Mouse (Mus musculus) gastrocnemius, postnatal 25 days (tissue): ENCODE data around the gene Naa80. TPM values are rescaled to one million over a fixed set of nuclear protein-coding genes. Genes with fewer than 3 reads are reported as not detected.
"Not testable (repeated sequence)": the region's sequence is repeated elsewhere in the genome, so short reads cannot be mapped to it uniquely, and the experiment has no call there.

Source experiments
- DNase-seq: peaks from one replicate; pipeline ENCODE4 v3.0.0; 2022
- total RNA-seq, 2 experiments: library from RNA; stranded (reverse); gene quantifications; 1 replicate in 1 of 2; 2 replicates in 1 of 2; pipeline ENCODE4 v1.2.3; 2021

The Naa80 gene
- total RNA-seq, 2 experiments from 2014 or later: 10.4 to 13.4 TPM

DNA sequence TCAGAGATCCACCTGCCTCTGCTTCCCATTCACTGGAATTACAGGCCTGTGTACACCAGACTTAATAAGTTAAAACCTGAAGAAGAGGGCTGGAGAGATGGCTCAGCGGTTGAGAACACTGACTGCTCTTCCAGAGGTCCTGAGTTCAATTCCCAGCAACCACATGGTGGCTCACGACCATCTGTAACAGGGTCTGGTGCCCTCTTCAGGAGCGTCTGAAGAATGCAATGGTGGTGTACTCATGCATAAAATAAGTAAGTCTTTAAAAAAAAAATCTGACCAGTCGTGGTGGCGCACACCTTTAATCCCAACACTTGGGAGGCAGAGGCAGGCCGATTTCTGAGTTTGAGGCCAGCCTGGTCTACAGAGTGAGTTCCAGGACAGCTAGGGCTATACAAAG lies 4.9 kb upstream of the Naa80 start:
- DNase-seq: not testable (repeated sequence)

DNA sequence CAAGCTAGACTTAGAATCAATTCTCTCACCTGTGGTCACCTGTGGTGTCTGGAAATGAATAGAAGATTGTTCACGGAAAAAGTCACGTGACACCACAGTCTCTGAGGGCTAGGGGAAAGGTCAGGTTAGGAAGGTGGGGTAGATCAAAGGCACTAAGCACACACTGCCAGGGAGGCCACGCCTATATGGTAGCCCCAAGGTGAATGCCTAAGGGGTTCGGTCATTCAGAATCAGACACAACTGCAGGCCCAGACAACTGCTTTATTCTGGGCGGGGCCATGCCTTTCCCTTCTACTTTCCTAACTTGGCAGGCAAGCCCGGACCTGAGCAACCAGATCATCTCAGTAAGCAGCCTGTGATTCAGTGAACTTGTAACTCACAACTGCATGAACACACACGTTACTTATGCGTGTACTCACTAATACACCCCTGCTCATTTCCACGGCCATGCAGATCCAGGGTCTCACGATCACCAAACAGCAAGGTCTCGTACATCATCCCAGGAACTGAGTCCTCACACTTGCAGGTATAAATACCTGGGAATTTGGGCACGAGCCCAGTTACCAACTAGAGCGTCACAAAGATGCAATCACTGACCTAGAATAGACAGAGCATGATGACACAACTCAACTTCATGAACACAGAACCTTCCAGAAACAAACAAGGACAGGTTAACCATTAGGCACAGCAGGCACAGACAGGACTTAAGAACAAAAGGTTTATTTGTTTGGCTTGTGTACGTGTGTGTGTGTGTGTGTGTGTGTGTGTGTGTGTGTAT lies 2.9 kb upstream of the Naa80 start:
- DNase-seq: no peak

DNA sequence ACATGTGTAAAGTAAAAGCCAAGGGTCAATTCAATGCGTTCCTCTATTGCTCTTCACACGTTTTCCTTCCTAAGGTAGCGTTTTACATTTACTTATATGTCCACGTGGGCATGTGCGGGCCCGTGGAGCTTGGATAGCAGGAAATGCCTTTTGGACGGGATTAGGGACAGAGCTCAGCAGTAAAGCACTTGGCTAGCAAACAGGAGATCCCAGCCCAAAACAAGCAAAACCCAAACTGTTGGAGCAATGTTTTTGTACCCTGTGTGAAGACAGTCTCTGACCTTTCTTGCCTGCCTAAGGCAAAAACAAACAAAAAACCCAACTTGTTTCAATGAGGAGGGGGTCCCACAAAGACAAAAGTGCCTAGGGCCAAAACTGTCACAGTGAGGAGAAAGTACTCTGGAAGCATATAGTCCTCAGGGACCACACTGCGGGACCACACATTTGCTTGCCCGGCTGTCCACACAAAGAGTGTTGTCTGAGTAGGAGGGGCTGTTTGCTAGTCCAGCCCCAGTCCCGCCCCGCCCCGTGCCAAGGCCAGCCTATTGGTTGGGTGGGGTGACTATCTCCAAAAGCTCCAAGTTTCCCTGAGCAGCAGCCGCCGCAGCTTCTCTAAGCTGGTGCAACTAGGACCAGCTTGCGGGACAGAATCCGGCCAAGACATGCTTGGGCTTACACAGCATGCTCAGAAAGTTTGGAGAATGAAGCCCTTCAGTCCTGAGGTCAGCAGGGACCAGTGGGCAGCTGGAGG lies 2.2 kb upstream of the Naa80 start, which contains the start of gene Hyal1:
TSS of gene Hyal1 (plus strand) at position 571 of the 751 bp plus-strand sequence.
- DNase-seq: peak; percentile 87

DNA sequence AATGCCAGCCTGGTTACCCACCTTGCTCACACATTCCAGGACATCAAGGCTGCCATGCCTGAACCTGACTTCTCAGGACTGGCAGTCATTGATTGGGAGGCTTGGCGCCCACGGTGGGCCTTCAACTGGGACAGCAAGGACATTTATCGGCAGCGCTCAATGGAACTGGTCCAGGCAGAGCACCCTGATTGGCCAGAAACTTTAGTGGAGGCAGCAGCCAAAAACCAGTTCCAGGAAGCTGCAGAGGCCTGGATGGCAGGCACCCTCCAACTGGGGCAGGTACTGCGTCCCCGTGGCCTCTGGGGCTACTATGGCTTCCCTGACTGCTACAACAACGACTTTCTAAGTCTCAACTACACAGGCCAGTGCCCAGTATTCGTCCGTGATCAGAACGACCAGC lies 816 bp upstream of the Naa80 start:
- DNase-seq: no peak

DNA sequence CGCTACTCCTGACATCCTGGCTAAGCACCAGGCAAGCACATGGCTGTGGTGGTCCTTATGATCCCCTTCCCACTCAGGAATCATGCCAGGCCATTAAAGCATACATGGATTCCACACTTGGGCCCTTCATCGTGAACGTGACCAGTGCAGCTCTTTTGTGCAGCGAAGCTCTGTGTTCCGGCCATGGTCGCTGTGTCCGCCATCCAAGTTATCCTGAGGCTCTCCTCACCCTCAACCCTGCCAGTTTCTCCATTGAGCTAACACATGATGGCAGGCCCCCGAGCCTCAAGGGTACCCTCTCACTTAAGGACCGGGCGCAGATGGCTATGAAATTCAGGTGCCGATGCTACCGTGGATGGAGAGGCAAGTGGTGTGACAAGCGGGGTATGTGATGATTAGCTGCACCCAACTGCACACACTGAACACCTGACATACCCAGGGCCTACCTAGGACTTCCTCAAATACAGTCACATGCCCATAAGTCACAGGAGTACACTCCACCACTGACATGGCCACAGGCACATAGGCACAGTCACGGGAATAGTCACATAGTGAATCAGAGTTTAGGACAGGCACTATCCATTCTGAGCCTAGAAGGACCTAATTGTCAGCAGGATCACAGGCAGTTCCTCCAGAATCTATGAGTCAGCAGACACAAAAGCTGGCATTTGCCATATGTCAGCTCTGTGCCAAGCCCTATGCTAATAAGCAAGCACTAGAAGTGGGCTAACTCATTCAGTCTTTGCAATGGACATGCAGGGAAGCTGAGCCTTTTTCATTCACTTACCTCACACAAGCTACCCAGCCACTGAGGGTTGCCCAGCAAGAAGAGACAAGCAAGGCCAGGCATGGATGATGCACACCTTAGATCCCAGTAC lies 575 bp downstream of the Naa80 start:
- DNase-seq: no peak

DNA sequence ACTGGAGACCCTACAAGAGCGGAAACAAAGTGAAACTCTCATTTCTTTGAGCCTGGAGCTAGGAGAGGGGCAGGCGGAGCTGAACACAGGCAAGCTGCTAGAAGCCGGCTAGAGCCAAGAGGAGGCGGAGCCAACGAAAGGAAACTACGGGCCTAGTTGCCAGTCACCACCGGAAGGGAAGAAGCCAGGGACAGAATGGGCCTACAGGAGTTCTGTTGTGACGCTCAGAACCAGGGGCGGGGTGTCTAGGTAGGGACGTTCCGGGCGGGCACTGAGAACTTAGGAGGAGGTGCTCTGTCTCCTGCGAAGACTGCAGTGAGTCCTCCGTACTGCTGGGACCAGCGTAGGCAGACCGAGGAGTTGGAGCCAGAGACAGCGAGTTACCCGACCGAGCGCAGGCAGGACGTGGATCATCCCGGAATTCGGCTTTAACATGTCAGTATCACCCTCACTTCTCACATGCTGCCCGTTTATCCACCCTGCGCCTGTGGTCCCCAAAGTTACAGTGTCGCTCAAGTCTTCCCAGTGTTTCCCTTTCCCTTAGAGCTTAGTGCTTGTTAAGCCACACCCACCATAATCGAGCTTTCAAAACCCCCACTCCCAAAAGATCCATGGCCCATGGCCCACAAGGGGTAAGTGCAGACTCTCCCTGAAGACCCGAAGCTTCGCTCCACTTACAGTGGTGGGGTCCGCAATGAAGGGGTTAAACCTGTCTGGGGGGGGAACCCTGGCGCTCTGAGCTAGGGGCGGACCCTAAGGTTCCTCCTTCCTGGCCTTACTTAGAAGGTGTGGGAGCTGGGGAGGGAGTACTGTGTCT lies 2.0 kb downstream of the Naa80 start, which contains the start of gene Hyal3:
TSS of gene Hyal3 (plus strand) at position 318 of the 817 bp plus-strand sequence.
- peak; percentile 90 for DNase-seq

DNA sequence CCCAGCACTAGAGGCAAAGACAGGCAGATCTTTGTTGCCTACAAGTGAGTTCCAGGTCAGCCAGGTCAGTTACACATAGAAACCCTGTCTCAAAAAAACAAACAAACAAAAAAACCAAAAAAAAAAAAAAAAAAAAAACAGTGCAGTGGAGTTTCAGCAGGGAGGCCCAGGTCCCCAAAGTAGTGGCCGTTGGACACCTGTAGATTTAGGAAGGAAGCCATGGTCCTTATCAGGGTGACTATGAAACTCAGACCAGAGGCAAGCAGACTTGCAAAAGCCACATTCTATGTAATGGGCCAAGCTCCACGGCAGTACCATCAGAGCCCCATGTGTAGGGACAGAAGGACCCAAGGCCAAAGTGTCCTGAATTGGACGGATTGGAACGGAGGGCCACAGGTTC lies 2.9 kb downstream of the Naa80 start:
- no peak for DNase-seq

DNA sequence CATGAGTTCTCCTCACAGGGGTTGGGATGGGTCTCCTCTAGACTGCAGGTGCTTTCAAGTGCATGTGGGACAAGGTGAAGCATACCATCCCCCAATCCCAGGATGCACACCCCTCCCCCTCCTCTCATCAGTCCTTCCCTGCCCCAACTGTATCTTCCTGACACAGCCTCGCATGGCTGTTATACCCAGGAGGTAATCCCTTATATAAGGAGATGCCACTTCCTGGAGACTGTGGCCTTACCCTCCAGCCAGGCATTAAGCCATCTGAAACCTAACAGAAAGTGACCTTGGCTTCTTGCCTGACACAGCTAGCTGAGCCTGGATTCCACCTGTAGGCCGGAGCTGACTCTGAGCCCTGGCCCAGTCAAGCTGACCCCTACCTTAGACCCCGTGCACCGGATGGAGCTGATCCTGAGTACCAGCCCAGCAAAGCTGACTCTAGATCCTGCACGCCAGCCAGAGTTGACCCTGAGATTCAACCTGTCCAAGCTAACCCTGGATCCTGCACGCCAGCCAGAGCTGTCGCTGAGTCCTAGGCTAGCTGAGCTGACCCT lies 3.9 kb downstream of the Naa80 start:
- DNase-seq: no peak

DNA sequence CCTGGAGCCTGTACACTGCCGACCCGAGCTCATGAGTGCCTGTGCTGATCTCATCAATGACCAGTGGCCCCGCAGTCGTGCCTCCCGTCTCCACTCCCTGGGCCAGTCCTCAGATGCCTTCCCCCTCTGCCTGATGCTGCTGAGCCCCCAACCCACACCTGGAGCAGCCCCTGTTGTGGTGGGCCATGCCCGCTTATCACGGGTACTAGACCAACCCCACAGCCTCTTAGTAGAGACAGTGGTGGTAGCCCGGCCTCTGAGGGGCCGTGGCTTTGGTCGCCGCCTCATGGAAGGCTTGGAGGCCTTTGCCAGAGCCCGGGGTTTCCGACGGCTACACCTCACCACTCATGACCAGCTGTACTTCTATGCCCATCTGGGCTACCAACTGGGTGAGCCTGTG lies 4.5 kb downstream of the Naa80 start:
- no peak for DNase-seq

DNA sequence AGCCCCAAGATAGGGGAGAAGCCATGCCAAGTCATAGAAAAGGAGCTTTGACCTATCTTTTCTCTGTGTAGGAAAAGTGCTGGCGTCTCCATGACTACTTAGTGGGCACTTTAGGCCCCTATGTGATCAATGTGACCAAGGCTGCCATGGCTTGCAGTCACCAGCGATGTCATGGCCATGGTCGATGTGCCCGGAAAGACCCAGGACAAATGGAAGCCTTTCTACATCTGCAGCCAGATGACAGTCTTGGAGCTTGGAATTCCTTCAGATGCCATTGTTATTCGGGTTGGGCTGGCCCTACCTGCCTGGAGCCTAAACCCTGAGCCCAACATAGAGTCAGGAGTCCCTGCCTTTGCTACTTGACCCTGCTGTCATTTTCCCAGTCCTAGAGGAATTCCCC lies 7.8 kb downstream of the Naa80 start:
- DNase-seq: no peak

DNA sequence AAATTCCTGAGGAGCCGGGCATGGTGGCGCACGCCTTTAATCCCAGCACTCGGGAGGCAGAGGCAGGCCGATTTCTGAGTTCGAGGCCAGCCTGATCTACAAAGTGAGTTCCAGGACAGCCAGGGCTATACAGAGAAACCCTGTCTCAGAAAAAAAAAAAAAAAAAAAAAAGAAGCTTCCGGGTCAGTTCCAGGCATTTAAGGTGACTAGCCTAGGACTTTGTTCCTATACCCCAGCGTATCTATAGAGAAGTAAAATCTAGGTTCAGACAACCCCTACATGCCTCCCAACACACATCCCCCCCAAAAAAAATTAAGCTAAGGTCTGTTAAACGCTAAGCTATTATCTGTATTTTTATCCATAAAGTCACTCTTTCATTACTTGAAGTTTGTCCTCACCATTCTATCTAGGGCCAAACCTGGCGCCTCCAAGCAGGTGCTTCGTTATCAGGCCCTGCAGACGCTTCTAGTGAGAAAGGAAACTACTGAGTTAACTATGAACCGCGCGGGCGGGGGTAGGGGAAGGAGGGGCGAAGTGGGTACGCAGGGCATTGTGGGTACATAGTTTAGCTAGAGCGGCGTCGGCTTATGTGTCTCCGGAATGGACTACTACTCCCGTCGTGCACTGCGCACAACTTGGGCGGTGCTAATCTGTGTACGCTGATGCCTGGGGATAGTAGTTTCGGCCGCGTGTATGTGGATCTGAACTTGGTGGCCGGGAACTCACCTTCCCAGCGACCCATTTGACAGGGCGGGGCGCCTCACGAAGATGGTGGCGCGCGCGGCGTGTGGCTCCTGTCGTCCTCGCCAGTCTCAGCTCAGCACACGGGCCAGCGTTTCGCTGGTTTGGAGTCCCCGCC lies 8.5 kb downstream of the Naa80 start, which contains the start of gene Ifrd2:
TSS of gene Ifrd2 (plus strand) at position 669 of the 859 bp plus-strand sequence.
- peak; percentile 98 for DNase-seq

DNA sequence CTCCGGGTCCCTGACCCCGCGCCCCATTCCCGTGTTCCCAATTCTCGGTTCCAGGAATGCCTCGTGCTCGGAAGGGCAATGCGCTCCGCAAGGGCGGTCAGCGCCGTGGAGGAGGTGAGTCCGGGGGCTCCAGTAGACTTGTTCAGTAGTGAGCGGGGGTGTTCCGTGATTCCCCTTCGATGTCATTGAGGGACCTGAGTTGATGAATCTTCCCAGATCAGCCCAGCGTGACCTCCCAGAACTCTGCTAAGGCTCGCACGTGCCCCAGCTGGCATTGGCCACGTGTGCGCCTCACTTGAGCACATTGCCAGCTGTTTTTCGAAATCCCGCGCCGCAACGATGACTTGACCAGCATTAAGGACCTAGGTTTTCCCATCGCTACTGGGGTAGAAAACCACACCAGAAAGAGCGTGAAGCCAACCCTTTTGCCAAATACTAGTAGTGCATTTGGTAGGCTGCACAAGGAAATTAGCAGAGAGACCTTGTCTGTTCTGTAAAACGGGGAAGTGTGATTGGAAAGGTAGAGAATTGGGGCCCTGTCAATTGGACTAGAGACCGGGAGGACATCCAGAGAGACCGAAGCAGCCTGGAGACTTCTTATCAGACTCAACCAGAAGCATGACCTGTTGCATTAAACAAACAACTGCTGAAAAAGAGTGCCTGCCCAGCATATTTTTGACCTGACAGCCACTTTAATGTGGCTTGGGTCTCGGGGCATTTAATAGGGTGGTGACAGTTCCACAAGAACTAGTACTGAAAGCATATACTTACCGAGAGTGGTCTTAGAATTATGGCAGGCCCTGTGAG lies 9.3 kb downstream of the Naa80 start:
- peak; percentile 58 for DNase-seq

DNA sequence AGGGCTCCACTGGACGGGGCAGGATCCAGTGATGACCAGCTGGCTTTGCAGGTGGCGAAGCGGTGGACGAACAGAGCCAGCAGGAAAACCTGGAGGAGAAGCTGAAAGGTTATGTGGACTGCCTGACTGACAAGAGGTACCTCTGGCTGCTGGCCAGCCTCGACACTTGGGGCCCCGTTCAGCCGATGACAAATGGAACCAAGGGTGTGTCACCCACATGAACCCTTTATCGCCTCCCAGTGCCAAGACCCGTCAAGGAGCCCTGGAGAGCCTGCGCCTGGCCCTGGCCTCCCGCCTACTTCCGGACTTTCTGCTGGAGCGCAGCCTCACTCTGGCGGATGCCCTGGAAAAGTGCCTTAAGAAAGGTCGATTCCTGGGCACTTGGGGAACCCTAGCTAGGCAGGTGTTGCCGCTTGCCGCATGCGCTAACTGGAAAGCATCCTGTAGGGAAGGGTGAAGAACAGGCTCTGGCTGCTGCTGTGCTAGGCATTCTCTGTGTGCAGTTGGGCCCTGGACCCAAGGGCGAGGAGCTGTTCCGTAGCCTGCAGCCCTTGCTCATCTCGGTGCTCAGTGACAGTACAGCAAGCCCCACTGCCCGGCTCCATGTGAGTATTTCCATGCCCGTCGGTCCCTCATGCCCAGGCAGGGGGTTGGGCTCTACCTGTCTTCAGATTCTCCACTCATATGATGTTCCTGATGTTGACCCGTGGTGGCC lies 11.5 kb downstream of the Naa80 start:
- peak; percentile 81 for DNase-seq

DNA sequence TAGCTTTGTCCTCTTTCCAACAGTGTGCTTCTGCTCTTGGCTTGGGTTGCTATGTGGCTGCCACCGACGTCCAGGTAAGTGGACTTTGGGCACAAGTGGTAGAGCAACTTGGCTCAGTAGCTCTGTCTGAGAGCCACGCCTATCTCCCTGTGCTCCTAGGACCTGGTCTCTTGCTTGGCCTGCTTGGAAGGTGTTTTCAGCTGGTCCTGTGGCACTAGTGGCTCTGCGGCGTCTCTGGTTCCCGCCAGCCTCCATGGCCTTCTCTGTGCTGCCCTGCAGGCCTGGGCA lies 12.0 kb downstream of the Naa80 start:
- DNase-seq: no peak

DNA sequence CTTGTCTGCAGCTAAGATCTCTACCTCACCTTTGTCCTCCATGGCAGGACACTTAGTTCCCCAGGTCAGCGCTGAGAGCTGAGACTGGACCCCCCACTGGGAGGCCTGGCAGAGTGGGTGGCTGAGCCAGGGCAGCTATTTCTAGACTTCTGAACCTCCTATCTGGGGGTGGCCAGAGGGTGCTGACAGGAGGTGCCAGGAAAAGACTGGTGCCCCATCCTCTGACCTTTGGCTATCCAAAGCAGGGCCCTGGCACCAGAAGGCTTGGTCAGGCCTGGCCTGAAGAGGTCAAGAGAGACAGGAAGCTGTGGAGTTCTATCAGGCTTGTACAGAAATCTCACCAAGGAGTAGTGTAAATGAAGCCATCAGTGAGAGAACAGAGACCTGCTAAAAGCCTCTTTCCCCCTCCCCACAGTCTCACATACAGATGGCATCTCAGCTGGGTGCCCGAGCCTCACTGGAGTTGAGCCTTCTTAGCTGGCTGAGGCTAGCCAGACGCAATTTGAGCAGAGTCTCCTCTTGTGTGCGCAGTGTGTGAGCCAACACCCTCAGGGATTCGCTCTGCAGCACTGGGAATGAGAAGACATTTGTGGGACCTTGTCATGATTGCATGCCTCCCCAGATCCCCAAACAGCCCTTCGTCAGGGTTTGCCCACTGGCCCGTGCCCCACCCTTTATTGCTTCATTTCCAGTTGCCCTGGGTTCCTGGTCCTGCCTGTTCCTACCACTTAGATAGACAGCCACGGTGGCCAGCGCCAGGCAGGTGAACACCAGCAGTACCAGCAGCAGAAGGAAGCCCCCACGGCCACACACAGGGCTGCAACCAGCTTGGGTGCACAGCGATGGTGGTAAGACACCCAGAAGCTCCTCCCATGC lies 14.7 kb downstream of the Naa80 start:
- DNase-seq: peak; percentile 88

DNA sequence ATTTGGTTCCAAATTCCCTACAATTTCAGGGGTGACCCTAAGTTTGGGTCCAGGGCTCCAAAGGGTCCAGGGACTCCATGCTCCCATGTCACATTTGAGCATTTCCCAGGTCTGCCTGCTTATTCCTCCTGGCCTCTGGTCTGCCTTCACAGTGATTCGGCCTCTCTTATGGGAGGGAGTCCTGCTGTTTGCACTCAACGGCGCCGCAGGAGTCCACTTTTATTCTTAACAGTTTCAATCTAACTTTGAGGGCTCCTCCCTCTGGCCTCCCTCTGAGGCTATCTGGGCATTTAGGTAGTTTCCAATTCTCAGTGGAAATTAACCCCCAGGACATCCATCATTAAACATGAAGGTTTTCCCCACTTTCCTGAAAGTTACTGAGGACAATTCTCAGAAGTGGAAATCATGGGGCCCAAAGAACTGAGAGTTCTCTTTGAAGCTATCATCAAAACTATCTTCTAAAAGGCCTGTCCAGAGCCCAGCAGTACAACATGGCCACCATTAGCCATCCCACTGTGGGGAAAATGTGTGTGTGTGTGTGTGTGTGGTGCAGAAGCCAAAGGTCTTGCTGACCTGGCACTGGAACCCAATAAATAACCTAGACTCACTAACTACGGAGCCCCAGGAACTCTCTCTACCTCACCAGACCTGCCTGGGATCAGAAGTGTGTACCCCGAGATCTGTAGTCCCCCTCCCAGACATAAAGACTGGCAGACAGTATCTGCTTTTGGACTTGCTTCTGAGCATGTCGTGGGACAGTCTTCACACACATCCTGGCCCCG lies 15.8 kb downstream of the Naa80 start:
- DNase-seq: no peak
